Mouse (Mus musculus): ENCODE results near the gene Gm7534. TPM values are rescaled to one million over a fixed set of nuclear protein-coding genes. Genes with fewer than 3 reads are reported as not detected.

Gm7534 gene
- total and polyA plus RNA-seq, 3 experiments, result not detected

DNA sequence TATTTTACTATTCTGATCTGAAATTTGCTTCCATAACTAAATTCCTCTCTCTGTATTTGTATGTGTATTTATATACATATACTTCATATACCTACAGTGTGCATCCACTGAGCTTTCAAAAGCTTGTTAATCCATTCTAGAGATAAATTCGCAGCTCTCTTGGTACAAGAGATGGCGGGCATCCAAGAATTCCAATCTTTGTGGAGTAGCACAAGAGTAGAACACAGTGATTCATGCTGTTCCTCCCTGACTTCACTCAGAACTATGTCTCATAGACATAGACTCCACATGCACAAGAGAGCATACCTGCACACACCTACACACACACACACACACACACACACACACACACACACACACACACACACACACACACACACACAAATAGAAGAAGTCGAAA, 30.4 kb downstream of the Gm7534 start:
- no peak for DNase-seq (ENCODE audit: low read depth, low spot score)
- Histone ChIP-seq H3K27me3 (ENCODE audit: control insufficient read depth in 1 of 2, insufficient read depth in 2 of 2, low read length in 2 of 2) (no peaks in the 10 kb centered on the region), H3K79me2 (ENCODE audit: control insufficient read depth, insufficient read depth, low read length, poor library complexity) (peaks cover 5% of the 10 kb centered on the region; the same call in 1 of the 2 replicates), H3K4me3 (ENCODE audit: control insufficient read depth in 1 of 2, insufficient read depth in 1 of 2, low read depth in 2 of 2, low read length in 2 of 2) (no peak overlapping the region), H3K9me3 (replicated peaks; ENCODE audit: insufficient read depth, low read length) (no peaks in the 10 kb centered on the region), H3K4me1 (ENCODE audit: control insufficient read depth in 1 of 2, insufficient read depth in 2 of 2, low read length in 2 of 2) (no peaks in the 10 kb centered on the region; a peak in 1 of 4 replicates), H3K27ac (ENCODE audit: control insufficient read depth, low read depth, low read length) (no peak overlapping the region), H3K36me3 (ENCODE audit: control insufficient read depth in 1 of 2, insufficient read depth in 2 of 2, low read length in 2 of 2) (peaks cover 0 to 2% of the 10 kb centered on the region in 2 experiments; a peak in 2 of 4 replicates), H3K9ac (ENCODE audit: control insufficient read depth, low read depth, low read length, poor library complexity, severe bottlenecking) (no peak overlapping the region)
- TF ChIP-seq MYC (IDR thresholded peaks at IDR 0.05; ENCODE audit: low read depth, low read length), result no peak
- no peak for TF ChIP-seq POLR2AphosphoS2 (IDR thresholded peaks at IDR 0.05; ENCODE audit: low read length)
- TF ChIP-seq MAZ (IDR thresholded peaks at IDR 0.05; ENCODE audit: low read depth, low read length), result no peak
- TF ChIP-seq GATA1 (IDR thresholded peaks at IDR 0.05; ENCODE audit: low read depth, low read length), result no peak
- TF ChIP-seq SIN3A (IDR thresholded peaks at IDR 0.05; ENCODE audit: low read length), result no peak
- TF ChIP-seq MXI1 (IDR thresholded peaks at IDR 0.05; ENCODE audit: low read depth, low read length), result no peak
- TF ChIP-seq NRF1 (IDR thresholded peaks at IDR 0.05; ENCODE audit: insufficient read depth, low read depth, low read length, poor library complexity, severe bottlenecking), result no peak
- TF ChIP-seq E2F4 (IDR thresholded peaks at IDR 0.05; ENCODE audit: borderline replicate concordance, low read depth, low read length), result no peak
- TF ChIP-seq UBTF (IDR thresholded peaks at IDR 0.05; ENCODE audit: borderline replicate concordance, insufficient read depth, low read depth, low read length), result no peak
- TF ChIP-seq ZMIZ1 (IDR thresholded peaks at IDR 0.05; ENCODE audit: low read depth, low read length), result no peak
- no peak for TF ChIP-seq BHLHE40 (IDR thresholded peaks at IDR 0.05; ENCODE audit: borderline replicate concordance, low read depth, low read length)
- TF ChIP-seq CHD1 (IDR thresholded peaks at IDR 0.05; ENCODE audit: low read depth, low read length), result no peak
- TF ChIP-seq KAT2A (conservative IDR thresholded peaks at IDR 0.05; ENCODE audit: low read depth, low read length), result no peak
- no peak for TF ChIP-seq EP300 (IDR thresholded peaks at IDR 0.05; ENCODE audit: low read depth in 1 of 2, low read length in 2 of 2)
- TF ChIP-seq TBP (IDR thresholded peaks at IDR 0.05; ENCODE audit: low read depth, low read length), result no peak
- TF ChIP-seq CTCF (IDR thresholded peaks at IDR 0.05 in 2 of 3, conservative IDR thresholded peaks at IDR 0.05 in 1 of 3; ENCODE audit: control insufficient read depth in 1 of 3, insufficient read depth in 1 of 3, low read depth in 2 of 3, low read length in 3 of 3, poor library complexity in 1 of 3, severe bottlenecking in 1 of 3), result no peak
- no peak for TF ChIP-seq RAD21 (IDR thresholded peaks at IDR 0.05; ENCODE audit: low read depth, low read length)
- no peak for TF ChIP-seq CHD2 (IDR thresholded peaks at IDR 0.05; ENCODE audit: low read length)
- no peak for TF ChIP-seq USF2 (IDR thresholded peaks at IDR 0.05; ENCODE audit: borderline replicate concordance in 1 of 2, insufficient read depth in 1 of 2, low read depth in 1 of 2, low read length in 2 of 2)
- no peak for TF ChIP-seq ZC3H11A (IDR thresholded peaks at IDR 0.05; ENCODE audit: low read depth, low read length)

GRCm38 (mm10) chr4:134166906-134167305, 35.9 kb downstream of the Gm7534 start:
- Histone ChIP-seq H3K9me3 (replicated peaks; ENCODE audit: insufficient read depth, low read length) (no peaks in the 10 kb centered on the region), H3K36me3 (ENCODE audit: control insufficient read depth in 1 of 2, insufficient read depth in 2 of 2, low read length in 2 of 2) (peaks cover 5 to 15% of the 10 kb centered on the region in 2 experiments), H3K27me3 (ENCODE audit: control insufficient read depth in 1 of 2, insufficient read depth in 2 of 2, low read length in 2 of 2) (no peaks in the 10 kb centered on the region), H3K27ac (ENCODE audit: control insufficient read depth, low read depth, low read length) (no peak overlapping the region), H3K79me2 (ENCODE audit: control insufficient read depth, insufficient read depth, low read length, poor library complexity) (no peaks in the 10 kb centered on the region), H3K9ac (ENCODE audit: control insufficient read depth, low read depth, low read length, poor library complexity, severe bottlenecking) (no peak overlapping the region), H3K4me1 (ENCODE audit: control insufficient read depth in 1 of 2, insufficient read depth in 2 of 2, low read length in 2 of 2) (peaks cover 6 to 14% of the 10 kb centered on the region in 2 experiments; a peak in 3 of 4 replicates), H3K4me3 (ENCODE audit: control insufficient read depth in 1 of 2, insufficient read depth in 1 of 2, low read depth in 2 of 2, low read length in 2 of 2) (no peak overlapping the region)
- no peak for DNase-seq (ENCODE audit: low read depth, low spot score)
- TF ChIP-seq GATA1 (IDR thresholded peaks at IDR 0.05; ENCODE audit: low read depth, low read length) (no peak), CTCF (IDR thresholded peaks at IDR 0.05 in 2 of 3, conservative IDR thresholded peaks at IDR 0.05 in 1 of 3; ENCODE audit: control insufficient read depth in 1 of 3, insufficient read depth in 1 of 3, low read depth in 2 of 3, low read length in 3 of 3, poor library complexity in 1 of 3, severe bottlenecking in 1 of 3) (peak in 1 of 3 experiments; percentile 16; a peak in 1 of 6 replicates)

Data from MEL (cell line).